Mouse (Mus musculus) ES-E14 (cell line): ENCODE data around the gene Oas1g.

Source experiments
- CHD2 ChIP-seq: IDR thresholded peaks from 2 replicates; pipeline ENCODE4 v1.6.1; 2014; ENCODE audit warnings: mild to moderate bottlenecking, low read depth, low read length, inconsistent platforms
- HCFC1 ChIP-seq: IDR thresholded peaks from 2 replicates; pipeline ENCODE4 v1.6.1; 2012; ENCODE audit warnings: low read length, inconsistent platforms, borderline replicate concordance; ENCODE audit not compliant: insufficient read depth
- MAFK ChIP-seq: IDR thresholded peaks from 2 replicates; pipeline ENCODE4 v1.6.1; 2014; ENCODE audit warnings: mild to moderate bottlenecking, low read depth, low read length, inconsistent platforms; ENCODE audit not compliant: insufficient read depth
- ZC3H11A ChIP-seq: IDR thresholded peaks from 2 replicates; pipeline ENCODE4 v1.6.1; 2012; ENCODE audit warnings: low read depth, mild to moderate bottlenecking, inconsistent platforms, low read length, borderline replicate concordance

DNA sequence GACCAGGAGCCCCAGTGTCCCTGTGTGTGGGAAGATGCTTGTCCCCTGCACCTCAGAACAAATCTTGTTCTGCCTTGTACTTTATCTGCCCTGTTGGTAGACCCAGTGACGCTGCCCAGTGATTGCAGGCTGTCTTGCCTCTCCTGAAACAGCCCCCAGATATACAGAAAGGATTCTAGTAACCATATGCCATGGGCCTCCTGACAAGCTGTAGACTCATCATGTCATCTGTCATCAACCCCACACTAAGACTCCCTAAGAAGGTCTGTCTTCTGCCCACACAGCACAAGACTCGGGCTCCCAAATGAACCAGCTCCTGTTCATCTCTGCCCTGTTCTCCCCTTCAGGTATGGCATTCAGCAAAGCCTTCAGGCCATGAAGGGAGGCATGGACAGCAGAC, 28.2 kb downstream of the Oas1g start:
- no peak for TF ChIP-seq CHD2
- no peak for TF ChIP-seq HCFC1
- TF ChIP-seq MAFK = no peak
- TF ChIP-seq ZC3H11A = no peak
